Mouse (Mus musculus) cerebellum, adult 2 months (tissue): ENCODE results near the gene Clint1. TPM values are rescaled to one million over a fixed set of nuclear protein-coding genes. Genes with fewer than 3 reads are reported as not detected.

Experiments used
- DNase-seq, 2 experiments: peaks; one replicate each; pipeline ENCODE4 v3.0.0; 2021
- H3K27ac ChIP-seq: fragments of 200-500 bp; 2 replicates; pipeline ENCODE4 v1.5.1; 2012; ENCODE audit warnings: low read length, control low read depth, inconsistent platforms; ENCODE audit not compliant: insufficient read depth
- H3K27me3 ChIP-seq: fragments of 200-500 bp; 2 replicates; pipeline ENCODE4 v1.6.1; 2012; ENCODE audit warnings: inconsistent platforms, mild to moderate bottlenecking, low read length, moderate library complexity; ENCODE audit not compliant: control insufficient read depth, insufficient read depth
- H3K4me1 ChIP-seq: fragments of 200-500 bp; 2 replicates; pipeline ENCODE4 v1.6.1; 2011; ENCODE audit warnings: low read length; ENCODE audit not compliant: control insufficient read depth, insufficient read depth
- H3K4me3 ChIP-seq: fragments of 200-500 bp; replicated peaks from 2 replicates; pipeline ENCODE3; 2011; ENCODE audit warnings: mild to moderate bottlenecking, low read depth, low read length, control low read depth; ENCODE audit not compliant: insufficient read depth
- CTCF ChIP-seq: fragments of 200-500 bp; IDR thresholded peaks from 2 replicates; pipeline ENCODE4 v1.5.1; 2011; ENCODE audit warnings: low read depth, mild to moderate bottlenecking, control low read depth, low read length, moderate library complexity, borderline replicate concordance; ENCODE audit not compliant: insufficient read depth
- POLR2A ChIP-seq: fragments of 200-500 bp; IDR thresholded peaks from 2 replicates; pipeline ENCODE4 v1.6.1; 2011; ENCODE audit warnings: low read length, control low read depth, borderline replicate concordance; ENCODE audit not compliant: insufficient read depth
- WGBS: fragments of 180-500 bp; shearing (Covaris S2); methylation state at CpG from one replicate; pipeline ENCODE4 v1.1.7; 2018; 5-methylcytosine and 5-hydroxymethylcytosine counted together
- polyA plus RNA-seq: library from polyadenylated mRNA; depleted of rRNA; stranded (reverse); fragments of >200 nt; gene quantifications from 2 replicates; pipeline ENCODE4 v1.2.3, GENCODE M21; 2012

The Clint1 gene
- polyA plus RNA-seq, 1 experiment, result 41.4 TPM

GRCm38 (mm10) chr11:45921026-45921425 is 69.2 kb downstream of the Clint1 start:
- no peaks in the 10 kb centered on the region for H3K27me3 ChIP-seq
- WGBS, result 61% methylated on average over 8 of the region's 8 CpGs
- DNase-seq, result no peak
- H3K27ac ChIP-seq, result no peak overlapping the region
- no peak overlapping the region for H3K4me3 ChIP-seq
- no peaks in the 10 kb centered on the region for H3K4me1 ChIP-seq
- TF ChIP-seq POLR2A (no peak), CTCF (no peak)

GRCm38 (mm10) chr11:45921480-45921898 is 69.6 kb downstream of the Clint1 start:
- no peak for DNase-seq
- H3K4me1 ChIP-seq, result no peaks in the 10 kb centered on the region
- H3K27ac ChIP-seq, result no peak overlapping the region
- no peaks in the 10 kb centered on the region for H3K27me3 ChIP-seq
- WGBS, result 21% methylated on average over 10 of the region's 10 CpGs
- H3K4me3 ChIP-seq, result no peak overlapping the region
- no peak for TF ChIP-seq POLR2A
- no peak for TF ChIP-seq CTCF

- Histone ChIP-seq H3K27ac (no peak overlapping the region), H3K27me3 (no peaks in the 10 kb centered on the region), H3K4me1 (no peaks in the 10 kb centered on the region), H3K4me3 (no peak overlapping the region)
- no peak for DNase-seq
- TF ChIP-seq CTCF (no peak), POLR2A (no peak)
- WGBS, result 86% methylated on average over 6 of the region's 6 CpGs
These were observed 73.6 kb downstream of the Clint1 start for GRCm38 (mm10) chr11:45925436-45925835.

- peak; percentile 77 to 82 for DNase-seq
- no peaks in the 10 kb centered on the region for H3K4me1 ChIP-seq
- H3K4me3 ChIP-seq, result peak overlapping the region; percentile 93
- no peaks in the 10 kb centered on the region for H3K27me3 ChIP-seq
- TF ChIP-seq CTCF (peak; percentile 80), POLR2A (no peak)
- WGBS, result under 1% methylated on average over 9 of the region's 9 CpGs
- H3K27ac ChIP-seq, result no peak overlapping the region
These were observed 74.8 kb downstream of the Clint1 start for GRCm38 (mm10) chr11:45926640-45927082.

DNA sequence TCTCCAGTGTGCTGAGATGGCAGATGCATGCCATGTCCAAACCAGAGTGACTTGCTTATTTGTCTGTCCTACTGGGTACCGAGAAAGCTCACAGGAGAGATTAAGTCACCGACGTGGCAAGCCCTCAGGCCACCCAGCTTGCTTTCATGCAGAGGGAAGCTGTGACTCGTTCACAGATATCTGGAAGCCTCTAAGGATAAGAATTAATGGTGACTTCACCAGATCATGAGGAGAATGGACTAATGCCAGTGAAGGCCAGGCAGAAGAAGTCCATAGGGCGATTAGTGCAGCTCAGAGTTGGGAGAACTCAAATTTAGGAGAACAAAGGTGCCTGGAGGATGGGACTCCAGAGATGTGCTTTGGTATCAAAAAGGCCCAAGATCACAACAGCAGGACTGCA is 75.6 kb downstream of the Clint1 start:
- no peak for TF ChIP-seq CTCF
- TF ChIP-seq POLR2A, result no peak
- Histone ChIP-seq H3K4me3 (no peak overlapping the region), H3K4me1 (no peaks in the 10 kb centered on the region), H3K27ac (no peak overlapping the region), H3K27me3 (no peaks in the 10 kb centered on the region)
- no peak for DNase-seq
- WGBS, result 60% methylated on average over 5 of the region's 5 CpGs

- no peak for TF ChIP-seq POLR2A
- TF ChIP-seq CTCF, result no peak
- H3K4me1 ChIP-seq, result no peaks in the 10 kb centered on the region
- no peaks in the 10 kb centered on the region for H3K27me3 ChIP-seq
- WGBS, result 79% methylated on average over 10 of the region's 10 CpGs
- DNase-seq, result no peak
- no peak overlapping the region for H3K4me3 ChIP-seq
- H3K27ac ChIP-seq, result no peak overlapping the region
These were observed 77.7 kb downstream of the Clint1 start for GRCm38 (mm10) chr11:45929541-45929940.

DNA sequence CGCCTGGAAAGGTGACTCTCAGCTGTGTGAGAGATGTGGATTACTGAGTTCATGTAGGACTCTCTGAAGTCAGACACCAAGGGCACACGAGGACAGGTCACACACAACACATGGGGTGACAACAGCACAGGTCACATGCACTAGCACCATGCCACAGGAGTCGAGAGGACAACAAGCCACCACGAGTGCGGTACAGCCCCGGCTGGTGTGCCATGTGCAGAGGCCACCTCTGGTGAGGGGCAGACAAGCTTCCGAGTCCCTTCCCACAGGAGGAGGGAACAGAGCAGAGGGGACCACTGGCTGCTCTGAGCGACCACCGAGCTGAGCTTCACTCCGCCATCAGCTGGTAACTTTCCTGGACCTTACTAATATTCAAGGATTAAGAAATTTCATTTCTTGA is 80.9 kb downstream of the Clint1 start:
- TF ChIP-seq POLR2A, result no peak
- no peak for TF ChIP-seq CTCF
- WGBS, result 90% methylated on average over 10 of the region's 10 CpGs
- Histone ChIP-seq H3K27me3 (no peaks in the 10 kb centered on the region), H3K27ac (no peak overlapping the region), H3K4me3 (no peak overlapping the region), H3K4me1 (no peaks in the 10 kb centered on the region)
- no peak for DNase-seq

- TF ChIP-seq CTCF (no peak), POLR2A (no peak)
- Histone ChIP-seq H3K4me3 (no peak overlapping the region), H3K27me3 (no peaks in the 10 kb centered on the region), H3K4me1 (no peaks in the 10 kb centered on the region), H3K27ac (no peak overlapping the region)
- DNase-seq, result no peak
- WGBS, result 87% methylated on average over 8 of the region's 8 CpGs
These were observed 85.6 kb downstream of the Clint1 start for GRCm38 (mm10) chr11:45937478-45937877.
